Mouse (Mus musculus): ENCODE results near the gene Stbd1.
A peak's percentile ranks its signal among the peaks of the same experiment; 100 is the strongest.

The Stbd1 gene

DNA sequence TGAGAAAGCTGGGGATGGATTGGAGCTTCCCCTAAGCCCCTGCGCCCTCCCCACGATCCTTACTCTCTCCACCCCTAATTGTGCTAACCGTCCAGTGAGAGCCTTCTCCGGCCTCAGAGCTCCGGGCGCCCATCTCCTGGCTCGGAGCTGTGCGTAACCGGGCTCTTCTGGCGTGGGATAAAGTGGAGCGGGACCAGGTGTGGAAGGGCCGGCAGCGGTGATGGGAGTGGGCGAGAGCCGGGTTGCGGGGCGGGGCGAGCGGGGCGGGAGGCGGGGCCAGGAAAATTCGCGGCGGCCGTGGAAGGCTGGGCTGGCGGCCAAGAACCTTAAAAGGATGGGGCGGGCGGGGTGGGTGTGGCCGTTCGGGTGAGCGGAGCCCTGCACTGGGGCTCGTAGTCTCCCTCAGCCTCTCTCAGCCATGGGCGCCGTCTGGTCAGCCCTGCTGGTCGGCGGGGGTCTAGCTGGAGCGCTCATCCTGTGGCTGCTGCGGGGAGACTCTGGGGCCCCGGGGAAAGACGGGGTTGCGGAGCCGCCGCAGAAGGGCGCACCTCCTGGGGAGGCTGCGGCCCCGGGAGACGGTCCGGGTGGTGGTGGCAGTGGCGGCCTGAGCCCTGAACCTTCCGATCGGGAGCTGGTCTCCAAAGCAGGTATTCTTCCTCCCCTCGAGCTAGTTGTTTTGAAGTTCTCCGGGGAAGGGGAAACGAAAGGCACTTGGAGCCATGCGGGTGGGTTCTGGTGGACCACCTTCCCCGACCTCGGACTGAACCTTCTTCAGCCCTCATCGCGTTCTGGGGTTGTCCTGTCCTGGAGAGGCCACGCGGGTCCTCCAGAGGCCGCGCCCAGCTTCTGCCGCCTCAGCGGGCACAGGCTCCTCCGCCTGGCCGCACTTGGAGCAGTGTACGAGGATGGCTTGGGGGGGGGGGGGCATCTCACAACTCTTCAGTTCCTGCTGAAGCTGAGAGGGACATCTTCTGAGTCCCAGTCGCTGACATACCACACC, at the start of gene Stbd1:
Stbd1 (plus strand) TSS at position 351 of the 1,000 bp plus-strand sequence.
- DNase-seq (ENCODE audit: low spot score in 2 of 2): peak in 1 of 2 experiments; percentile 8

DNA sequence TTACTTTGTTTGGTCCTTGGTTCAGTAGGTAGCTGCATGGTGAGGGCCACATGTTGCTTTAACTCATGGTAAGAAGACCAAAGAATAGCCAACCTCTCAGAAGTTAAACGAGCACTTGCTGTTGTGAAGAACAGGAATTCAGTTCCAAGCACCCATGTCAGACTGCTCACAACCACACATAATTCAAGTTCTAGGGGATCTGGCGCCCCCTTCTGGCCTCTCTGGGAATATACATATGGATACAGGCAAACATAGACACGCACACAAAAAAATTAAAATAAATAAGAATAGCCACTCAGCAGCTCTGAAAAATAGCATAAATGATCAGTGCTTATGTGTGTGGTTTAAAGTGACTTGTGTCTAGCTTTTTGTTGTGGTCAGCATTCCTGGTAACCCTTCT, 48.9 kb upstream of the Stbd1 start:
- DNase-seq (ENCODE audit: low spot score in 2 of 2): peak in 1 of 2 experiments; percentile 17

DNA sequence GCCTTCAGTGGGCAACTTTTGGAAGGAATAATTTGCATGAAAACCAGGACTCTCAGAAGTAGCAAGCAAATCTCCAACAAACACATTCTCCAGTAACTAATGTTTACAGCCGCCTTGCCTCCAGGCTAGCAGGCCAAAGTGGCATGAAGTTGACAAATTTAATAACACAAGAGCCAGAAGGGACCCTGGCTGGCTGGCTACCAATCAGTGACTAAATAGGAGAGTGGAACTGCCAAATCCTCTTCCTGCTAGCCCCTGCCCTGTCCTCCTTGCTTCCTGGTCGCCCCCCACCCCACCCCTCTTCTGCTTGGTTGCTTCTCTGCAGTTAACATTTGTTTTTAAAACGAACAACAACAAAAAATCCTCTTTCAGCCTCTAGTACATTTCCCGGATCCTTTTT, 48.4 kb upstream of the Stbd1 start:
- no peak for DNase-seq (ENCODE audit: low spot score in 2 of 2)

DNA sequence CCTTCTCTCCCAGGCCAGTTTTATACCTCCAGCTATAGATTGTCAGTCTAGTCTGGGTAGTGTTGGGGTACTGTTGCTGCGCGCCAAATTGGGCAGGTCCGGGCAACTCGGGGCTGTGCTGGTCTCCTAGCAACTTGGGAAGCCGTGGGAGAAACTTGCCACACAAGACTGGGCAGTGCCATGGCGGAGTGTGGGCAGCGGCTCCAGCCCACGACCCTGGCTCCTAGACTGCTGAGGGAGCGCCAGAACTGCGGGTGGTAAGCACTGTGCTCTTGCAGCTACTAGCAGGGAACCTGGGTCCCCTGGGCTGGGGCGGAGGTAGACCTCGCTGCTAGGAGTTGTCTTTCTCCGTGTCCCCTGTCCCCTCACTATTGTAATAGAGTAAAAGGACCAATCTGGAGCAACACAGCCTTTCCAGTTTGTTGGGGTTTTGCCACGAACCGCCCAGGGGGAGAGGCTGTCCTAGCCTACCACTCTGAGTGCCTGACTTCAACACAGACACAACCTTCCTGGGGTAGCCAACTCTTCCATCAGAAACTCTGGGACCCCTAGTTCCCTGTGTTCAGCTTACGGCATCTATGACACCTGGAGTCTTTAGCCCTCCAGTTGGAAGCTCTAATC, 47.8 kb upstream of the Stbd1 start, which contains the start of gene Fam47e:
Fam47e (plus strand) TSS at position 179 of the 621 bp plus-strand sequence.
- no peak for DNase-seq (ENCODE audit: low spot score in 2 of 2)

DNA sequence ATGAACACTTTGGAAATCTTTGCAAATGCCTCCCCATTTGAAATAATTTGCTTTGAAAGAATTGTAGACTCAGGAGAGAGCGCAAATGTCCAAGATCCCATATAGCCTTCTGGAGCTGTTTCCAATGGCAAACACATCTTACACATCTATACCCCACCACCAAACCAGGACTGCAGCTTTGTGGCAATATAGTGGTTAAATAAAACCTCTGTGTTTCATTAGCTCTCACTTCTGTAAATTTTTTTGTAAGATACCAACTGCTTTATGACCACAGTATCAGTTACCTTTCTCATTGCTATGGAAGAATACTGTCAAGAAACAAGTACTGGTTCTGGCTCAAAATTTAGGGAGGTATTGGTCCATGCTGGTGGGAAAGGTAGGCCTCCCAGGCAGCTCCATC, 46.9 kb upstream of the Stbd1 start:
- DNase-seq (ENCODE audit: low spot score in 2 of 2): no peak

DNA sequence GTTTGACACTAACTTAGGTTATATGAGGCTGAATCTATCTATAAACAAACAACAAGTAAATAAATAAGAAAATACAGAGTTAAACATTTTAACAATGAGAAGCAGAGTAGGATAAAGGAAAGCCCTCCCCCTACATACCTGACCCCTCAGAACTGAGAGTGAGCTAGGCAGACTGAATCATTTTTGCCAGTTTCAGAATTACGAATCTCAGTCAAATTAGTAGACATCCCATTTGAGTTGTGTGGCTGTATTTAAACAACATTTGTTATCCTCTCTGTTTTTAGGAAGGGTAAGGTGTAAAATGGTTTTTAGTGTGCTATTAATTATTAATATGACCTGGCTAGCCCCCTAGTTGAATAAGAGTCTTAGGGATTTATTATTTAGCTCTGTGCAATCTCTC, 45.3 kb upstream of the Stbd1 start:
- no peak for DNase-seq (ENCODE audit: low spot score in 2 of 2)

DNA sequence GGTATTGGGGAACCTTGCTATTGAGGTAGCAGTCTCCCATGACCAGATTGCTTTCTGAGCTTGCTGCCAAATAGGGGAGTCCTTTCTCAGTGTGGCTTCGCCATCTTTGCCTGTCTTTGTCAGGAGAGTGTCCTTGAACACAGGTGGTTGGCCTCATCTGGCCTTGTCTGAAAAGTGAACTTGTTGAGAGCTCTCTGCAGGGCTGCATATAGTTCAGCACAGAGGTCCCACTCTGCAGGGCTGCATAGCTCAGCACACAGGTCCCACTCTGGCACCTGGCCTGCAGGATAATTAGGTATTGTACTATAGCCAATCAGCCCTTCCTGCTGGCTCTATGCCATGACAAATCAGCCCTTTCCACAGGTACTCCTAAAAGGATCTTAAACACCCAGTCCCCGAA, 42.6 kb upstream of the Stbd1 start:
- DNase-seq (ENCODE audit: low spot score in 2 of 2): no peak

DNA sequence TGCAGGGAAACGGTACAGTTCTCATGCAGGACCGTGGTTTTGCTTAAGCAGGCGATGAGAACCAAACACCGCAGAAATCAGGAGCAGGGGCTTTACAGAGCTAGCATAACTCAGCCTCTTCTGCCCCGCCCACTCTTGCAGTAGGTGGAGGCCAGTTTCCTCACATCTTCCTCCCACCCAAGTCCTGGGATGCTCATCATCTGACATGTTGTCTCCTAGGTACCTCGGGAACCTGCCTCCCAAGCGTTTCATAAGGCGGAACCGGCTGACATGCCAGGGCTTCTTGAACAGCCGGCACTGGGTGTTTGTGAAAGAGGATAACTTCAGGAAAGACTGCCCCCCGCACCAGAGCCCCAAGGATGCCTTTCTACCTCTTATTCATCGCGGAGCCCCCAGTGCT, 40.8 kb upstream of the Stbd1 start:
- no peak for DNase-seq (ENCODE audit: low spot score in 2 of 2)

DNA sequence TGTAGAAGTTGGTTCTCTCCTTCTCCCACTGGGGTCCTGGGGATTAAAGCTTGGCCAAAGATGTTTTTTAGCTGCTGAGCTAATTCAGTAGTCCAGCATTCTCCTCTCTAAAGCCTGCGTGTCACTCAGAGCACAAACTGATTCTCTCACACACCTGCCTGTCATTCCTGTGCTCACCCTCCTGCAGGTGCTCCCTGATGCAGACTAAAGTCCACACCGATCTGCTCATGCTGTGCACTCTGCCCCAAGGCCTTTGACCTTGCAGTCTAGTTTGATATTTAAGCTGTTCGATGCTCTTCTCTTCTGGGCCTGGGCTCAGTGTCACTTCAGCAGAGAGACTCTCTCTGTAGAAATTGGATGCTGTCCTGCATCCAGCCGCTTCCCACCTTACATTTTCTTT, 31.6 kb upstream of the Stbd1 start:
- DNase-seq (ENCODE audit: low spot score in 2 of 2): no peak

DNA sequence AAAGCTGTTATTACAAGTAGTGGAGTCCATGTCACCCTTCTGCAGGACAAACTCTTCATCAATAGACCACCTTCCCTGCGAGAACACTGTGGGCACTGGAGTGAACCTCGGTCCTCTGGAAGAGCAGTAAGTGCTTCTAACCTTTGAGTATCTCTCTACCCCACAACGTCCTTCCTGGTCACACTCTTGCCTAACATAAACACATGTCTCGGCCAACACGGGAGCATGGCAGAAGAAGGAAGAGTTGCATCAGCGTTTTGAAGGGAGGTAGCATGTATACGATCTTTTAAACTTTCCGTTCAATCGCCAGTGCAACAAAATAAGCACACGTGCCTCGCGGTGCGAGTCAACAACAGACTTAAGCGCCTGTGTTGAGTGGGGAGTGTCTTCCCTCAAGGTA, 23.3 kb upstream of the Stbd1 start:
- no peak for DNase-seq (ENCODE audit: low spot score in 2 of 2)

DNA sequence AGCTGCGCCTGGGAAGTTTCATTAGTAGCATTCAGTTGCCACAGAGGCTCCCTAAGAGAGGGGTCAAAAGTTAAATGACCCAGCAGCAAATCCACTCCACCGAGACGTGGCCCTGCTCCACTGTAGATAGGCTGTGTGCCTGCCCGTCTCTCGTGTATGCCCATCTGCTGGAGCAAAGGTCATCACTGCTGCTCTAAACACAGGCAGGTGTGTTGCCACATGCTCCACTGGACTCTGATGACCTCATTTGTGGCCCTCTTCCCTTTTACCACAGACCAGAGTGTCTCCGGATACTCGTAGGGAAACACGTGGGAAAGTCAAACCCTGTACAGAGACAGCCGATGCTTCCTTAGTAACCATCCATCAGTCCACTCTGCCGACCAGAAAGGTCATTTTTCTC, 16.9 kb upstream of the Stbd1 start:
- DNase-seq (ENCODE audit: low spot score in 2 of 2): no peak

DNA sequence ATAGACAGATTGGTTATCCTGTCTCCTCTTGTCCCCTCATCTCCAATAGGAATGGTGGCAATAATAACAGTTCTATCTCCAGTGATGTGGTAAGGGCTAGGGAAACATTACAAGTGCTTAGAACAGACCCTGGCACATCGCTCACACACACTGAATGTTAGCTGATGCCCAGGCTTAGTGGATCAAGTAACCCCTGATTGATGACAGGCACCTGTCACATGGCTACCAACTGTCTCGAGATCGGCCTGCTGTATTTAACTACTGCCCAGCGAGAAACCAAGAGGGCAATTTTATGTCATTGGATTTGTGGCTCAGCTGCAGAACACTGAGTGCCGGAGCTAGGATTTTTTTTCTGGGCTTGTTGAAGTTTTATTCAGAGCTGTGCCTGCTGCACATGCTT, 7.8 kb upstream of the Stbd1 start:
- DNase-seq (ENCODE audit: low spot score in 2 of 2): no peak

DNA sequence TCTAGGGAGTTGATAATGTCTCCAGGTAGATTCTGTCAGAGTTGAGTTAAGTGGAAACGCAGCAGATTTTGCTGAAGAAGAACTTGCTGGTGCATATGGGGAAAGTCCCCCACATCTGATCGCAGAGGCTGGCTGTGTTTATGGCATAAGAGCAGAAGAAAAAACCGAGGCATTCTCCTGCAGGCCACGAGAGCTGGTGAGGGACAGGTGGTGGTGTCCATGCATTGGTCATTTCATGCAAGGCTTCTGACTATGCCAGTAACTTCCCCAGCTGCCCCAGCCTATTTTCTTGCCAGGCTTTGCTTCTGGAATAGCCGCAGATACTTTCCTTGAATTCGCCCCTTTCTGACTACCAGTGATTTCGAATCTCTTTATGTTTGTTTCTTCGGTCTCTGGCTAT, 6.0 kb upstream of the Stbd1 start:
- DNase-seq (ENCODE audit: low spot score in 2 of 2): no peak

DNA sequence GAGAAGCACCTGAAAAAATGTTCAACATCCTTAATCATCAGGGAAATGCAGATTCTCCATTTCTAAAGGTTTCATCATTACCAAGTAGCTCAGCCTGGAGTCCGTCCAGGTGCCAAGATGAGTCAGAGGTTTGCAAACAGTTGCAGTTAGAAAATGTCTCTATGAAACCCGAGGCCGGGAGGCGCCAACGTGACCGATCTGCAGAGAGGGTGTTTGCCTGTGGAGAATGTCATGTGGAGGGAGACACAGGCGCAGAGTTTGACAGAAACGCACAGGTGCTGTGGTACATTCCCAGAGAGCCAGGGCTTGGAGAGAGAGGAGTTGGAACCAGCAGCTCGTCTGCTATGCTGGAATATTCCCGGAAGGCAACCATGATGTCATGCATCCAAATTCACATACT, 3.8 kb upstream of the Stbd1 start:
- DNase-seq (ENCODE audit: low spot score in 2 of 2): no peak

DNA sequence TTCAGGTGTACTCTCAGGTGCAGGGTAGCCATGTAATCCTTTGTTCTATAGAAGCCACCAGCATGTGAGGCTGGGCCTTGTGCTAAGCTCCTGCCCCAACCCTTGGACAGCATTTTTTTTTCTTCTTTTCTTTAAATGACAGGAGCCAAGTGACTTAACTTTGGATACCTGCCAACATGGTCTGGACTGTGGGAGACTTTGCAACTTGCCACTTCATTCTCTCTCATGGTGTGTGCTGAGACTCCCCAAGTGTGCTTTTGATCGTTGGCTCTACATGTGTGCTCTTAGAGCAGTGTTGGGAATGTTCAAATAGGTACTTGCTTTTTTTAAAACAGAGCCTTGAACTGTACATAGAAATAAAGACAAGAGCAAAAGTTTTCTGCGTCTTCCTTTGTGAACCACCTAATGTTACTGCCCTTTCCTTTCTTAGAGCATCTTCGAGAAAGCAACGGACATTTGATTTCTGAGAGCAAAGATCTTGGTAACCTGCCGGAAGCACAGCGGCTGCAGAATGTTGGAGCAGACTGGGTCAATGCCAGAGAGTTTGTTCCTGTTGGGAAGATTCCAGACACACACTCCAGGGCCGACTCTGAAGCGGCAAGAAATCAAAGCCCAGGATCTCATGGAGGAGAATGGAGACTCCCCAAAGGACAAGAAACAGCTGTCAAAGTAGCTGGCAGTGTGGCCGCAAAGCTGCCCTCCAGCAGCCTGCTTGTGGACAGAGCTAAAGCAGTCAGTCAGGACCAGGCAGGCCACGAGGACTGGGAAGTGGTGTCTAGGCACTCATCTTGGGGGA, 1.8 kb downstream of the Stbd1 start:
- no peak for DNase-seq (ENCODE audit: low spot score in 2 of 2)

DNA sequence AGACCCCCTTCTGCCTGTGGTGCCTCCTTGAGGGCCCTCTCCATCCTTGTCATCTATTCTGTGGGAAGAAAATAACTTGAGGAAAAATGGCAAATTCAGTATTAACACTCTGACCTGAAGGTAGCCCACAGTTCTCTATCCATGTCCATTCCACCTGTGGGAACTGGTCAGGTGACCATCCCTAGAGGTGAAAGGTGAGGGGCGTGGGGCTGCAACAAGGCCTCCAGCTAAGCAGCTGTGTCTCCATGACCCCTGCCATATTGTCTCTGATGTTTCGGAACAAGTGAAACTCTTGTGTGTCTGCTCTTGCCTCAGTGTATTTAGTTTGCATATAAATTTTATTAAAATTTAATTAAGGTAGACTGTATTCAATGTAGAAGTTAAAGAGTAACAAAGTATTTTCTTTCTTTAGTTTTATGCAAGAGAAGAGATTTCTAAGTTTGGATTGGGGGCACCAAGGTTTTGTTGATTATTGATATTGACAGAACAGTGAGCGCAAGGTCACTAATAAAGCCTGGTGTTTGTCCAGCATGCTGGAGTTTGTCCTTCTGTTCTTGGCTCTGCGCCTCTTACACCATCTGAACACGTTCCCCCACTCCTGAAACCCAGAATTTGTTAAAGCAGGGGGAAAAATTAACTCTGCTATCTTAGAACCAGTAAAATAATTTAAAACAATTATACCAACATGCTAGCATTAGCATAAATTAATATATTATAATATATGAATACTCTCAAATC, 4.8 kb downstream of the Stbd1 start:
- DNase-seq (ENCODE audit: low spot score in 2 of 2): no peak

DNA sequence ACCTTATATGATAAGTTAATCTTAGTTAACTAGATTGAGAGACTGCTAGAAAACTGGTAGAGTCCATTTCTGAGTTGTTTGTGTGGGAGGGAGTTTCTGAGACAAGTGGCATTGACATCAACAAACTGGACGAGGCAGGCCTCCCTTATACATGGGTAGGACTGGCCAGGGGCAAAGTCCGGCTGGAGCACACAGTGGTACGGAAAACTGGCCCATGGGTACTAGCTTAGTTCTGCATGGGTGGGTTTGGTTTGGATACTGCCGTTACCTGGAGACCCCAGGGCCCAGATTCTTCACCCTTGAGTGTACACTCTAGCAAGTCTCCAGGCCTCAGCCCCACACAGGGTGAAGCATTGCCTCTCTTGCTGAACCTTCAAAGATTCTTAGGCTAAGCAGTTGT, 9.9 kb downstream of the Stbd1 start:
- DNase-seq (ENCODE audit: low spot score in 2 of 2): no peak

DNA sequence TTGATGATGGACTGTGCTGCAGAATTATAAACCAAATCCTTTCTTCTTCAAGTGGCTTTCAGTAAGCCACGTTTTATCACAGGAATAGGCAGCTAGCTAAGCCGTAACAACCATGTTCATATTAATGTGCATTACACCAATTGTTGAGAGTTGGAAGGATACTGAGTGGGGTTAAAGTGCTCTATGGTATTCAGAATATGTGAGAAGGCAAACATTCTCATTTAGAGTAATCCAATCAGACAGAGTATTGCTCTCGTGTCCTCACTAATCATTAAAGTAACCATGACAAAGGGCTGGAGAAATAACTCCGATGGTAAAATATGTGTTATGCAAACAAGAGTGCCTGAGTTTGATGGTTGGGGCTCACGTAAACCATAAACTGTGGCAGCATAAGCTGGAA, 19.0 kb downstream of the Stbd1 start:
- no peak for DNase-seq (ENCODE audit: low spot score in 2 of 2)

DNA sequence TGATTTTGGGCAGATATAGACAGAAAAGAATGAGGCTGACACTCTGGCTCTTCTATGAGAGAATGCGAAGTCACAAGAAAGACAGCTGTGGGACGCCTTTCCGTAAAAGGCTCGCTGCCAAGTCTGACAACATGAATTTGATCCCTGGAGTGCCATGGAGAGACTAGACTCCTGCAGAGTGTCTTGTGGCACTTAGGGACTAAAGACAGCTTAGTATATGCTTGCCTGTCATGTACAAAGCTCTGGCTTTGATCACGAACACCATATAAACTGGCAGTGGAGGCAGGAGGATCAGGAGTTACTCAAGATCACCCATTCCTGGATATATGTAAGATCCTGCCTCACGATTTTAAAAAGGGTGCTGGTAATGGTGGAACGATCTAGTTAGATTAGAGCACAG, 25.1 kb downstream of the Stbd1 start:
- DNase-seq (ENCODE audit: low spot score in 2 of 2): no peak

DNA sequence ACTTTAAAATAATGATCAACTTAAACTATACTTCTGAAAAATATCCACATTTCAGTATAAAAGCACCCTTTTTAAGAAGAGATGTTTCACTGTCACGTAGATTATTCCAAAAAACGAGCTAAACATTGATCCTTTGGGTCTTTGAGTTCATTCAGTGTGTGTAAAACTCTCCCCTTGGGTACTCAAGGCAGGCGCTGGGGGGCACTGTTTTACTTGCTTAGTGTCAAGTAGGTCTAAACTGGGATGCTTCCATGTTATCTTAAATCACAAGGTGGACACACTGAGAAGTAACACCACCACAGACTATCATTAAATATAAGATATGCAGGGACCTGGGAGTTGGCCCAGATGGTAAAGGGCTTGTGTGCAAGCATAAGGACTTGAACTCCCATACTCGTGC, 30.7 kb downstream of the Stbd1 start:
- DNase-seq (ENCODE audit: low spot score in 2 of 2): no peak

DNA sequence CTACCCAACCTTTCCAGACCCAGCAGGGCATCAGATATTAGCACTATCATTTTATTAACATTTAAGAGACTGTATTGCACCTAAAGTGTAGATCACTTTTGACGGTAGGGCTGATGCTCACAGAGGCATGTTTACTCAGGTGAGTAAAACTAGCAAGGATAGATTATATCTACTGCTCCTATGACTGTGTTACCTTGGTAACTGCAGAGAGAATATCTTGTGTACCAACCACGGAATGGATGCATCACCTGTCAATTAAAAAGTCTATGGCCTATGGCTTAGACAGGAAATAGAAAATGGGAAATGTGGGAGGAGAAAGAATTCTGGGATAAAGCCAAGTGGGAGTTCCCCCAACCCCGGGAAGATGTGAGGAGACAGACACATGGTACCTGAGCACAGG, 32.1 kb downstream of the Stbd1 start:
- DNase-seq (ENCODE audit: low spot score in 2 of 2): no peak

DNA sequence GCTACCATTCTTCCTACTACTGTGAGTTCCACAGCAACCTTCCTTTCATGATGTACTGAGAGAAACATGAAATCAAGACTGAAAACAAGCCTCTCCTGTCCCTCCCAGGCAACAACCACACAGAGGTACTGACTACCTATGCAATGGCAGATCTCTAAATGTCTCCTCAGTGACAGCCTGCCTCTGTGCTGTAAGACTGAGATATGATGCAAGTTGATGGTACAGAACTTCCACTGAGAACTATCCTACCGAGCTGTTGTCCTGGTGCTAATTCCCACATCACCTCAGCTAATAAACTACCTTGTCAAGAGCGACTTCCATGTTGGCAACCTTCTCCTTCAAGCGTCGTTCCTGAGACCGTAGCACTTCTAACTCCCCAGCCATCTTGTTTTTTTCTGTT, 33.0 kb downstream of the Stbd1 start:
- DNase-seq (ENCODE audit: low spot score in 2 of 2): no peak
